Comparison of ENCODE assay signal across 12 mouse cellular contexts in genomic region chr16:90046494-90047158, GRCm38 (mm10).
DNase-seq lines count a peak whose midpoint lies in the region; ATAC-seq and TF ChIP-seq lines count a peak whose summit lies in the region.
"Had no signal": no experiment of that assay in that cellular context is flagged by ENCODE, and none has a peak within 500 bp of the region (broad histone marks: within the 10 kb centered on the region; RNA-seq: fewer than 3 reads in every experiment).

No protein-coding gene starts in this region.

- no peak overlapping the region for H3K9ac ChIP-seq in intestine, embryonic 14.5 days (ENCODE audit: low read length)
- H3K9ac ChIP-seq in intestine, postnatal 0 days (ENCODE audit: low read depth, low read length): no peak overlapping the region
- no peak overlapping the region for H3K9ac ChIP-seq in hindbrain, embryonic 16.5 days (ENCODE audit: low read depth, low read length)
- H3K9ac ChIP-seq: forebrain, postnatal 0 days; hindbrain, embryonic 13.5 days had no signal

- no peak overlapping the region for H3K4me3 ChIP-seq in intestine, embryonic 14.5 days (ENCODE audit: low read depth, low read length)
- no peak overlapping the region for H3K4me3 ChIP-seq in intestine, postnatal 0 days (ENCODE audit: low read depth, low read length)
- H3K4me3 ChIP-seq in kidney, adult 2 months (ENCODE audit: insufficient read depth, low read depth, low read length): no peak overlapping the region
- no peak overlapping the region for H3K4me3 ChIP-seq in hindbrain, embryonic 16.5 days (ENCODE audit: low read length)
- H3K4me3 ChIP-seq: hindbrain, embryonic 13.5 days had no signal

- ATAC-seq in intestine, embryonic 14.5 days (replicated peaks; ENCODE audit: low FRiP score, low TSS enrichment, low read depth): no peak
- no peak for ATAC-seq in intestine, postnatal 0 days
- ATAC-seq in hindbrain, embryonic 16.5 days: no peak
- ATAC-seq: forebrain, postnatal 0 days had no signal

- H3K4me1 ChIP-seq in intestine, embryonic 14.5 days (replicated peaks; ENCODE audit: control insufficient read depth, insufficient read depth, low read length): peaks cover 6% of the 10 kb centered on the region; the same call in 1 of the 2 replicates
- no peaks in the 10 kb centered on the region for H3K4me1 ChIP-seq in intestine, postnatal 0 days (replicated peaks; ENCODE audit: control insufficient read depth, insufficient read depth, low read length)
- no peaks in the 10 kb centered on the region for H3K4me1 ChIP-seq in kidney, adult 2 months (ENCODE audit: control insufficient read depth, insufficient read depth, low read length)
- no peaks in the 10 kb centered on the region; the same call in 1 of the 2 replicates for H3K4me1 ChIP-seq in hindbrain, embryonic 16.5 days (ENCODE audit: control insufficient read depth, insufficient read depth, low read depth, low read length)

- no peak overlapping the region for H3K4me2 ChIP-seq in intestine, embryonic 14.5 days (ENCODE audit: low read length)
- no peak overlapping the region for H3K4me2 ChIP-seq in intestine, postnatal 0 days (replicated peaks; ENCODE audit: low read depth)
- H3K4me2 ChIP-seq in hindbrain, embryonic 16.5 days (ENCODE audit: low read length): no peak overlapping the region
- H3K4me2 ChIP-seq: hindbrain, embryonic 13.5 days; midbrain, embryonic 11.5 days had no signal

- peak overlapping the region; percentile 34; the same call in 1 of the 2 replicates for H3K27ac ChIP-seq in intestine, embryonic 14.5 days (ENCODE audit: low read depth)
- H3K27ac ChIP-seq in intestine, postnatal 0 days (ENCODE audit: low read depth, low read length): no peak overlapping the region
- no peak overlapping the region for H3K27ac ChIP-seq in kidney, adult 2 months (ENCODE audit: insufficient read depth, low read depth, low read length)
- H3K27ac ChIP-seq in hindbrain, embryonic 16.5 days (ENCODE audit: low read depth, low read length): no peak overlapping the region
- H3K27ac ChIP-seq: hindbrain, embryonic 13.5 days had no signal

- no peak for TF ChIP-seq CTCF in intestine, postnatal 0 days (IDR thresholded peaks at IDR 0.05; ENCODE audit: low read depth)
- TF ChIP-seq CTCF in kidney, adult 2 months (conservative IDR thresholded peaks at IDR 0.05; ENCODE audit: insufficient read depth, insufficient read length, low read depth, low read length): no peak

- no peak for TF ChIP-seq POLR2A in kidney, adult 2 months (IDR thresholded peaks at IDR 0.05; ENCODE audit: low read depth, low read length)

- no peaks in the 10 kb centered on the region for H3K36me3 ChIP-seq in intestine, embryonic 14.5 days (ENCODE audit: control insufficient read depth, insufficient read depth, low read length)
- H3K36me3 ChIP-seq in intestine, postnatal 0 days (ENCODE audit: control insufficient read depth, insufficient read depth): no peaks in the 10 kb centered on the region
- no peaks in the 10 kb centered on the region for H3K36me3 ChIP-seq in kidney, adult 2 months (ENCODE audit: control insufficient read depth, insufficient read depth, low read length)
- H3K36me3 ChIP-seq in hindbrain, embryonic 16.5 days (ENCODE audit: control insufficient read depth, insufficient read depth, low read length): no peaks in the 10 kb centered on the region
- H3K36me3 ChIP-seq: hindbrain, embryonic 13.5 days had no signal

- DNase-seq in intestine, embryonic 14.5 days (ENCODE audit: low spot score): no peak
- DNase-seq in fibroblast of lung, adult 2 months (ENCODE audit: low read depth): peak; percentile 12
- DNase-seq in kidney, adult 2 months: peak; percentile 39
- DNase-seq in lung, postnatal 14 days: peak; percentile 43
- DNase-seq in spleen, postnatal 36 days (ENCODE audit: low spot score in 2 of 2): no peak
- DNase-seq: cerebellum, postnatal 36 days; forebrain, postnatal 0 days; thymus, adult 18-20 months had no signal

- H3K27me3 ChIP-seq in intestine, embryonic 14.5 days (replicated peaks; ENCODE audit: control insufficient read depth, insufficient read depth, low read length): no peaks in the 10 kb centered on the region
- H3K27me3 ChIP-seq in intestine, postnatal 0 days (replicated peaks; ENCODE audit: control insufficient read depth, insufficient read depth, low read length): no peaks in the 10 kb centered on the region
- H3K27me3 ChIP-seq in kidney, adult 2 months (replicated peaks; ENCODE audit: control insufficient read depth, insufficient read depth, low read length): no peaks in the 10 kb centered on the region
- no peaks in the 10 kb centered on the region for H3K27me3 ChIP-seq in hindbrain, embryonic 16.5 days (replicated peaks; ENCODE audit: control insufficient read depth, insufficient read depth, low read length)
- H3K27me3 ChIP-seq: hindbrain, embryonic 13.5 days had no signal

- no peaks in the 10 kb centered on the region for H3K9me3 ChIP-seq in intestine, embryonic 14.5 days (ENCODE audit: control insufficient read depth, low read length)
- H3K9me3 ChIP-seq in intestine, postnatal 0 days (ENCODE audit: control insufficient read depth): no peaks in the 10 kb centered on the region
- H3K9me3 ChIP-seq in hindbrain, embryonic 16.5 days (ENCODE audit: control insufficient read depth, low read length): no peaks in the 10 kb centered on the region
- H3K9me3 ChIP-seq: hindbrain, embryonic 13.5 days had no signal

- WGBS in intestine, embryonic 14.5 days: 47% methylated on average over 12 of the region's 12 CpGs
- 55% methylated on average over 12 of the region's 12 CpGs for WGBS in intestine, postnatal 0 days
- WGBS in kidney, adult 2 months: 69% methylated on average over 12 of the region's 12 CpGs
- 77% methylated on average over 12 of the region's 12 CpGs for WGBS in hindbrain, embryonic 16.5 days

Comparison
In these comparisons a context has a peak if more than half of its experiments do, and no peak if none do; other contexts are left out.
1. DNase-seq: peak in fibroblast of lung, adult 2 months (single experiment), kidney, adult 2 months (single experiment) and lung, postnatal 14 days (single experiment); none in intestine, embryonic 14.5 days (single experiment) and spleen, postnatal 36 days (0 of 2).